Mouse (Mus musculus) adrenal gland, postnatal 0 days (tissue): Measurements from ENCODE around the gene Fat2. TPM values are rescaled to one million over a fixed set of nuclear protein-coding genes. Genes with fewer than 3 reads are reported as not detected.

ENCODE experiments used
- polyA plus RNA-seq: library from polyadenylated mRNA; unstranded; fragments of >200 nt; fragmentation: Nextera tagmentation; extraction: Ambion mirVana; gene quantifications from 2 replicates; pipeline ENCODE4 v1.2.1, GENCODE M21; 2015

The Fat2 gene
- polyA plus RNA-seq = not detected in 2 replicates

DNA sequence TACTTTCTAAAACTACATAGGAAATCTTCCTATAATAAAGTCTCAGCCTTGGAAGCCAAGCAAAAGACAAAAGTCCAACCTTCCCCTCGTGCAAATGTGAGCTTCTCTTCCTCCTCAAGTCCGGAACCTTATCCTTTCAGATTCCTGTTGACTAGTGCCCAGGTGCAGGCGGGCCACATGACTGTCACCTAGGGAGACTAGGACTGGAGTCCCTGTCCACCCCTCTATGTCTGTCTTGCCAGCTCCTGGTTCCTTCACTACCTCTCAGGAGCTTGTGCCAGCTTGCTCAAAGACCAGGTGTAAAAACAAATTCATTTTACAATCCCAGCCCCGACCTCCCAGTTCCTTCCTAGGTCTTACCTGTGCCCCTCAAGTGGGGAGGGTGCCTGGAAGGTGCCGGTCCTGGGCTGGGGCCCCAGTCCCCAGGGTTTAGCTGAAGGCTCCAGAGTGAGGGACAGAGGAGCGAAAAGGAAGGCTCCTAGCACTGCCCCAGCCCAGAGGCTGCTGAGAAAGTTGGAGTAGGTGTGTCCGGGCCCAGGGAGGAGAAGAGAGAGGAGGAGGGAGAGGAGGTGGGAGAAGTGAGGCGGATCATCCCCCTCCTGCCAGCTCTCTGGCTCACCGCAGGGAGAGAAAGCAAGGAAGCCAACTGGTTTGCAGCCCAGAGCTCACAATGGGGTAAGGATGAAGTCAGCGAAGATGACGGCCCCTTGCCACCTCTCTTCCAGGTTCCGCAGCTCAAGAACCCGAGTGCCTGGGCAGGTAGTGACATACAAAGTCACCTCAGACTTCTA is at the start of gene Fat2:
TSS of gene Fat2 (minus strand) at position 464 of the 791 bp plus-strand sequence.

GRCm38 (mm10) chr11:55204159-55204596 is 132.2 kb downstream of the Fat2 start, which contains the start of gene Slc36a1:
Gene Slc36a1, plus strand, starts transcription at chr11:55204350.

Other genes starting within 250 kb of the Fat2 start
- gene Gm2a, start 238.4 kb downstream of the Fat2 start, polyA plus RNA-seq = 81.5 and 184 TPM in 2 replicates
- not detected in 2 replicates for gene Slc36a3, start 184.9 kb downstream of the Fat2 start, polyA plus RNA-seq
- 0.80 and 1.4 TPM in 2 replicates for gene Slc36a2, start 151.5 kb downstream of the Fat2 start, polyA plus RNA-seq
- gene Slc36a1, start 132.2 kb downstream of the Fat2 start, polyA plus RNA-seq = 2.5 and 3.1 TPM in 2 replicates
- gene Sparc, start 86.6 kb upstream of the Fat2 start, polyA plus RNA-seq = 3,011 and 4,819 TPM in 2 replicates
- 650 and 835 TPM in 2 replicates for gene Atox1, start 124.7 kb upstream of the Fat2 start, polyA plus RNA-seq
- 43.1 and 64.8 TPM in 2 replicates for gene G3bp1, start 133.1 kb upstream of the Fat2 start, polyA plus RNA-seq